Mouse (Mus musculus): Measurements from ENCODE around the gene Hipk4. TPM values are rescaled to one million over a fixed set of nuclear protein-coding genes. Genes with fewer than 3 reads are reported as not detected.

Hipk4 gene
- polyA plus RNA-seq, 1 experiment from 2014 or later, result 0.27 TPM

DNA sequence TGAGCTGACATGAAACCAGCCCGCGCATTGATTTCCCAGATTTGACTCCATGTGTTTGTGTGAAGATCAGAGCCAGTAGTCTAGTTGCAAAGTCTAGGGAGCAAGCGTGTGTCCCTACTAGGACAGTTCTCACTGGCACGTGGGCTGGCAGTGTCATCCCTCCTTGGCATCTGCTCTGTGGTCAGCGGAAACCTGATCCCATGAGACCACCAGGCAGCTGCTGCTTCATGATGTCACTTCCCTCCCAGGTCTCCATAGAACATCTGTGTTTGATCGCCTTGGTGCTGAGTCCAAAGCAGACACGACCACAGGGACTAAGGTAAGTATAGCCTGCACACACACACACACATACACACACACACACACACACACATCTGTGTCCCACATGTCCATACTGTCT is 55.4 kb downstream of the Hipk4 start:
- 82% methylated on average over 7 of the region's 7 CpGs for WGBS
- no peaks in the 10 kb centered on the region for H3K4me1 ChIP-seq (ENCODE audit: insufficient read depth, low read depth, low read length)
- no peak for ATAC-seq
- H3K9me3 ChIP-seq (ENCODE audit: low read length), result no peaks in the 10 kb centered on the region
- H3K9ac ChIP-seq (replicated peaks; ENCODE audit: low read depth), result no peak overlapping the region
- no peak for DNase-seq (ENCODE audit: low spot score)
- H3K27me3 ChIP-seq (replicated peaks; ENCODE audit: insufficient read depth, low read length), result no peaks in the 10 kb centered on the region
- H3K36me3 ChIP-seq (ENCODE audit: insufficient read depth, low read length), result peaks cover 12% of the 10 kb centered on the region; the same call in 1 of the 2 replicates
- no peak for TF ChIP-seq EP300 (IDR thresholded peaks at IDR 0.05)
- no peak for TF ChIP-seq CTCF (IDR thresholded peaks at IDR 0.05)
- H3K4me2 ChIP-seq (replicated peaks; ENCODE audit: low read depth, low read length), result no peak overlapping the region
- H3K27ac ChIP-seq (ENCODE audit: low read length), result no peak overlapping the region
- H3K4me3 ChIP-seq (ENCODE audit: low read depth, low read length), result no peak overlapping the region

DNA sequence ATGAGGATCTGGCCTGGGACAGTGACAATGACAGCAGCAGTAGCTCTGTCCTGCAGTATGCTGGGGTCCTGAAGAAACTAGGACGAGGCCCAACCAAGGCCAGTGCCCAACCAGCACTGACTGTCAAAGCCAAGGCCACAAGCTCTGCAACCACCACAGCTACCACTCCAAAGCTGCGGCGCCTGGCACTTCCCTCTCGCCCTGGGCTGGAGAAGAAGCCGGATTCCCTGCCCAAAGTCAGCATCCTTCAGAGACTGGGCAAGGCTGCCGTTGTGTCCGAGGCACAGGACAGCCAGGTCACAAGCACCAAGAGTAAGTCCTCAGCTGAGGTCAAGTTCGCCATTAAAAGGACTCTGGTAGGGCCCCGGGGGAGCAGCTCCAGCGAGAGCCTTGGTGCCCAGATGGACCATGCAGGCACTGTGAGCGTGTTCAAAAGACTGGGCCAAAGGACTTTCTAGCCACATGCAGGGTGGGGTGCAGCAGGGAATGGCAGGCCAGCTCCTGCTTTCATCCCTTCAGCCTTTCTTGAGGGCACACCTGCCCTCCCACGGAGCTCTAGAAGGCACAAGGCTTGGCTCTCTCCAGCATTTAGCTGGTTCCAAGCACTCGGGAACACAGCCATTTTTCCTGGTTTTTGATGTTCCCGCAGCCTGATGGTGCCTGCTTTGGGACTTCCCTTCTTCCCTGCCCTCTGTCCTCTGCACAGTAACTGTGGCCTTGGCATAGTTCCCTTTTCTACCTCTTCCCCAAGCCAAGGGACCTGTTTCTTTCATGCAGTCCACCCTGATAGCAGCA is 57.5 kb downstream of the Hipk4 start:
- no peak for ATAC-seq
- H3K36me3 ChIP-seq (ENCODE audit: insufficient read depth, low read length), result peaks cover 12% of the 10 kb centered on the region; the same call in 1 of the 2 replicates

More for the DNA sequence above, 57.5 kb downstream of the Hipk4 start:
- 89% methylated on average over 14 of the region's 14 CpGs for WGBS
- no peak overlapping the region for H3K27ac ChIP-seq (ENCODE audit: low read length)
- no peak overlapping the region for H3K9ac ChIP-seq (replicated peaks; ENCODE audit: low read depth)
- no peak for DNase-seq (ENCODE audit: low spot score)
- TF ChIP-seq EP300 (IDR thresholded peaks at IDR 0.05) (no peak), CTCF (IDR thresholded peaks at IDR 0.05) (no peak)
- no peak overlapping the region for H3K4me2 ChIP-seq (replicated peaks; ENCODE audit: low read depth, low read length)
- no peaks in the 10 kb centered on the region for H3K9me3 ChIP-seq (ENCODE audit: low read length)
- no peak overlapping the region for H3K4me3 ChIP-seq (ENCODE audit: low read depth, low read length)
- H3K4me1 ChIP-seq (ENCODE audit: insufficient read depth, low read depth, low read length), result no peaks in the 10 kb centered on the region
- H3K27me3 ChIP-seq (replicated peaks; ENCODE audit: insufficient read depth, low read length), result no peaks in the 10 kb centered on the region

Other genes with a start within 250 kb of the Hipk4 start
- 99.9 and 103 TPM in 2 replicates for gene Ltbp4, start 185.6 kb upstream of the Hipk4 start, polyA plus RNA-seq (2015; fragmentation: Nextera tagmentation; extraction: Ambion mirVana)
- 31.1 and 31.2 TPM in 2 replicates for gene Shkbp1, start 167.2 kb upstream of the Hipk4 start, polyA plus RNA-seq (2015; fragmentation: Nextera tagmentation; extraction: Ambion mirVana)
- not detected in 2 replicates for gene Gm20479, start 165.8 kb upstream of the Hipk4 start, polyA plus RNA-seq (2015; fragmentation: Nextera tagmentation; extraction: Ambion mirVana)
- gene Sptbn4, start 75.6 kb upstream of the Hipk4 start, polyA plus RNA-seq (2015; fragmentation: Nextera tagmentation; extraction: Ambion mirVana), result 0.20 and 0.21 TPM in 2 replicates
- gene Blvrb, start 75.3 kb upstream of the Hipk4 start, polyA plus RNA-seq (2015; fragmentation: Nextera tagmentation; extraction: Ambion mirVana), result 61.7 and 63.4 TPM in 2 replicates
- 33.0 TPM in 2 replicates for gene Sertad3, start 49.5 kb upstream of the Hipk4 start, polyA plus RNA-seq (2015; fragmentation: Nextera tagmentation; extraction: Ambion mirVana)
- 79.4 and 79.6 TPM in 2 replicates for gene Sertad1, start 36.4 kb upstream of the Hipk4 start, polyA plus RNA-seq (2015; fragmentation: Nextera tagmentation; extraction: Ambion mirVana)
- gene Prx, start 23.9 kb upstream of the Hipk4 start, polyA plus RNA-seq (2015; fragmentation: Nextera tagmentation; extraction: Ambion mirVana), result 73.2 and 75.2 TPM in 2 replicates
- 92.4 and 94.5 TPM in 2 replicates for gene Pld3, start 30.0 kb downstream of the Hipk4 start, polyA plus RNA-seq (2015; fragmentation: Nextera tagmentation; extraction: Ambion mirVana)
- 10.5 and 12.3 TPM in 2 replicates for gene 2310022A10Rik, start 30.0 kb downstream of the Hipk4 start, polyA plus RNA-seq (2015; fragmentation: Nextera tagmentation; extraction: Ambion mirVana)
- 64.1 and 72.9 TPM in 2 replicates for gene Akt2, start 68.3 kb downstream of the Hipk4 start, polyA plus RNA-seq (2015; fragmentation: Nextera tagmentation; extraction: Ambion mirVana)
- 0.12 TPM in 1 of 2 replicates, not detected in the other for gene Ttc9b, start 130.6 kb downstream of the Hipk4 start, polyA plus RNA-seq (2015; fragmentation: Nextera tagmentation; extraction: Ambion mirVana)
- 4.9 TPM in 2 replicates for gene Map3k10, start 151.3 kb downstream of the Hipk4 start, polyA plus RNA-seq (2015; fragmentation: Nextera tagmentation; extraction: Ambion mirVana)
- 2.2 and 2.8 TPM in 2 replicates for gene Zfp607b, start 166.1 kb downstream of the Hipk4 start, polyA plus RNA-seq (2015; fragmentation: Nextera tagmentation; extraction: Ambion mirVana)
- 12.6 and 13.6 TPM in 2 replicates for gene Zfp60, start 208.1 kb downstream of the Hipk4 start, polyA plus RNA-seq (2015; fragmentation: Nextera tagmentation; extraction: Ambion mirVana)

All from lung, postnatal 0 days (tissue).